Mouse (Mus musculus) lung, postnatal 14 days (tissue): Measurements from ENCODE around the gene B230217C12Rik.

Experiments
- DNase-seq: peaks from one replicate; pipeline ENCODE4 v3.0.0; 2021

B230217C12Rik gene

DNA sequence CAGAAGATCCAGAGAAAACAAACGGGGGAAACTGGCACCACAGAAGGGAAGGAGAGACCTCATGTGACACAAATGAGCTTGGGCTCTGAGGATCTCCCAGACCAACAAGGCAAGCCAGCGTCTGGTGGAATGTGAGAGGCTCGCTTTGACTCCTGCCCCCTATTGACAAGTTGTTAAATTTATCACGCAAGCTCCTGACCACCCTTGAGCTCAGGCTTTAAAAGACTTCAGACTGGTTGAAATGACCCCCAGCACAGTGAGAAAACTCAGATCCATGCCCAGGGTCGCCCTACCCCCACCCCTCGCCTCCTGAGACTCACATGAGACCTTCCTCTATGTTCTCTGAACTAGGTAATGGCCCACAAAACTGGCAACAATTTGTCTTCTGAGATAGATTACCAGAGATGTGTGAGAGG is at the start of gene B230217C12Rik:
TSS of gene B230217C12Rik (plus strand) at position 242 of the 416 bp plus-strand sequence.
- DNase-seq, result no peak

DNA sequence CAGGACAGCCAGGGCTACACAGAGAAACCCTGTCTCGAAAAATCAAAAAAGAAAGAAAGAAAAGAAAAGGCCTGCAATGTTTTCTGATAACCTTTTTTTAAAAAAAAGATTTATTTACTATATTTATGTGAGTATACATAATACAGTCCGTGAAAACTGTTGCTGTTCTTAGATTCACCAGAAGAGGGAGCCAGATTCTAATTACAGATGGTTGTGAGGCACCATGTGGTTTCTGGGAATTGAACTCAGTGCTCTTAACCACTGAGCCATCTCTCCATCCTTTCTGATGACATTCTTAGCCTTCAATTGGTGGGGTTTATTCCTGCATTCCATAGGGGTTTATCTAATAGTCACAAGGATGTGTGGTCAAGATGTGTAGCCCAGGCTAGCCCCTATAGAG is 47.4 kb upstream of the B230217C12Rik start:
- peak; percentile 78 for DNase-seq

DNA sequence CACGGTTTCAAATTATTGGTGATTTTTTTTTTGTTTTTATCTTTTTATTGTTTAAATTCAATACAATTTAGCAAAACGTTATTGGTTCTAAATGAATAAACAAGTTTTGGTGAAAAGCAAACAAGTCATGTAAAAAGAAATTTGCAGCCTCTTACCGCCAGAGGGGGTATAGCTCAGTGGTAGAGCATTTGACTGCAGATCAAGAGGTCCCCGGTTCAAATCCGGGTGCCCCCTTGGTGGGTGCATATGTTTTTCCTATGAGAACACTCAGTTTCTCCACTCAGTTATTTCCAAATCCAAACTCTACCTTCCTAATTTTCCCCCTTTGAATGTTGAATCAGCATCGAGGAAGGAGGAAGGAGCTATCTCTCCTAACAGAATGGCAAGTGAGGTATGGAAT is 43.7 kb upstream of the B230217C12Rik start:
- DNase-seq, result peak; percentile 77

DNA sequence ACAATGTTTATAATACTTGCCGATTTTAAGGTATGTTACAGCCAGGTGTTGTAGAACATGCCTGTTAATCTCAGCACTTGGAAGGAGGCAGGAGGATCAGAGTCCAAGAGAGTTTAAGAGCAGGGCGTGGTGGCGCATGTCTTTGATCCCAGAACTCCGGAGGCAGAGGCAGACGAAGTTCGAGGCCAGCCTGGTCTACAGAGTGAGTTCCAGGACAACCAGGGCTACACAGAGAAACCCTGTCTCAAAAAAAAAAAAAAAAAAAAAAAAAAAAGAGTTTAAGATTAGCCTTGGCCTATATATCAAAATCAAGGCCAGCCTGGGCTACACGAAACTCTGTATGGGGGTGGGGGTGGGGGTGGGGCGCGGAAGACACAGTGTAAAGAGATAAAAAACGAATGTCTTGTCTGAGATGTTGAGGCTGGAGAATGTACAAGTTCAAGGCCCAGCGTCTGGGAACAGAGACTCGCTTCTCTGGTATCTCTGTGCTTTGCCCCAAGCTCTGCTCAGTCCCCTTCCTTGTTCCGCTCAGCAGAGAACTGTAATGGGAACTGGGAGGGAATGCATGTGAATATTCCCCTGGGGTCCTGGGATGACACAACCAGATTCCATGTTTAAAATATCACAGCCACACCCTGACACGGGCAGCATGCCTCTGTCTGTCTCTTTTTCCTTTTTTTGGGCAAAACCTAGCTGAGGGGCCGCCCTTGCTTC is 43.1 kb upstream of the B230217C12Rik start:
- no peak for DNase-seq

DNA sequence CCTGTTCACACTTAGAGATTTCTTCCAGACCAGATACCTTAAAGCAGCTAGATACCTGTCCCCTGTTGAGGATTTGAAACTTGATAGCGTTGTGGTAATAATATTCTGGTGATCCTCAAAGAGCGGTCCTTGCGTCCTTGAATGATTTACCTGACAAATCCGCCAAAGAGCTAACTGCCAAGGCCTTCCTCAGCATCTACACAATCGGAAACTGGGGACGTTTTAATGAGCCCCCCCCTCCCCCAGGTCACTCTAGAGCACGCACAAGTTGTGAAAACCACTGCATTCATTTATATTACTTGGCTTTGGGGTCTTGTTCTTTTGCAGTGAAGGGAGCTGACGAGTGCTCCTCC is 42.5 kb upstream of the B230217C12Rik start:
- no peak for DNase-seq

- DNase-seq, result peak; percentile 89
Measured at GRCm38 (mm10) chr11:97798782-97799145, 41.8 kb upstream of the B230217C12Rik start, which contains the start of gene Lasp1. Gene Lasp1, plus strand, starts transcription at chr11:97799000.

GRCm38 (mm10) chr11:97799146-97799993 is 41.2 kb upstream of the B230217C12Rik start:
- DNase-seq, result peak; percentile 88

- peak; percentile 81 for DNase-seq
Measured at GRCm38 (mm10) chr11:97799994-97800690, 40.4 kb upstream of the B230217C12Rik start.

DNA sequence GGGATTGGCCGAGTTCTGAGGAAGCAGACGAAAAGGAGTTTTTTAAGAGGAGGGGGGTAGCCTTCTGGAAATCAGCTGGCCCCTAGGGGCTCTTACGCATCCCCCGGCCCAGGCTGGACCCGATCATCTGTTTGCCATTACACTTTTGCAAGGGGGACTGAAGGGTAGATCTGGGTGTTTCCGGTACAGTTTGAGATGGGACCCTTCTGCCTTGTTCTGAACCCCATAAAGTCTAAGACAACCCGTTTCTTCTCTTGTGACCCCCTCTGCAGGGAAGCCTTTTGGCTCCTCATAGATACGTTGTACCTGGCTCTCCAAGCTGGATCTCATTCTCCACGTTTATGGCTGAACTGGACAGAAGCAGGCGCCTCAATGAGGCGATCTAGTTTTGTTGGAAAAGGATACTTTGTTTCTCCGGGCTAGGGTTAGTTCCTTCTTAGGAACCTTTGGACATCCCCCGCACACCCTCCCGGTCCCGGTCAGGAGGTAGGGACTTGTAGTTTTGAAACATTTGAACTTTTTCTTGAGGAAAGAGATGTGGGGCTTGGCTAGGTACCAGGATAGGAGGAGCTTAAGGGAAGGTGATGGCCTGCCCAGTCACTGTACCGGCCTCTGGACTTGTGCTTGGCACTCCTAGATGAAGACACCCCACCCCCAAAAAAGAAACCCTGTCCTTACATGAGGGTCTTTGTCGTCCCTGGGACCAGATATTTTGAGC is 39.7 kb upstream of the B230217C12Rik start:
- DNase-seq, result peak; percentile 56

- peak; percentile 63 for DNase-seq
Measured at GRCm38 (mm10) chr11:97801409-97802193, 39.0 kb upstream of the B230217C12Rik start.

- no peak for DNase-seq
Measured at GRCm38 (mm10) chr11:97802194-97802470, 38.4 kb upstream of the B230217C12Rik start.

- no peak for DNase-seq
Measured at GRCm38 (mm10) chr11:97802495-97802894, 38.1 kb upstream of the B230217C12Rik start.

- DNase-seq, result no peak
Measured at GRCm38 (mm10) chr11:97803847-97804246, 36.7 kb upstream of the B230217C12Rik start.

DNA sequence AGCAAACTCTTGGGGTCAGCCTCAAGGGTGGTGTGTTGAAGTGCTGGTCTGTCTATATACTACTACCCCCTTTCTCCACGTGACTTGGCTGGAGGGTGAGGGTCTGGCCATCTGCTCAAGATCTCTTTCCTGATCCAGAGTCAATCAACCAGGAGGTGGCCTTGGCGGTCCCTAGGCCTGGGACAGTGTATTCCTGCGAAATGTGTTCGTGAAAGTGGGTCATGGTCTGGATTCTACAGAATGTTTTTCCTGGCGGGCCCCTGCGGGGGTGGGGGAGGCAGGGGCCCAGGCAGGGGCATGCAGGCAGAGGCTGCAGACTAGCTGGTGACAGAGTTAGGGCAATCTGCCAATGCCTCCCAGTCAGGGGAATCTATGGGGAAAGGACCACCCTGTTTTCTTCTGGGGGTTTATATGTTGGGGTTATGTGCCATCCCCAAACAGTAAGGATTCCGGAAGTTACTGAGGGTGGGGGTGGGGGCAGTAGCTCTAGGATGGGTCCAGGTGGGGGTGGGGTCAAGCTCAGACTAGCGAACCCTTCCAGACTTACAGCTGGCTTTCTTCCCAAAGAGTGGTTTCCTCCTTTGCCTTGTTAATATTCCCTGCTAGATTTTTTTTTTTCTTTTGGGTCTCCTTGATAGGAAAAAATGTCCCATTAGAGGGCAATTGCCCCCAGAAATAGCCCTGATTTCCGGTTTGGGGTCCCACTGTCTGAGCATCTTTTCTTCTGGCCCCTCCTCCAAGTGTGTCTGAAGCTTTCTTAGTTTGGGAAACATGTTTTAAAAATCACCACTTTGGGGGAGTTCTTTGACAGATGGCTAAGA is 35.5 kb upstream of the B230217C12Rik start:
- DNase-seq, result peak; percentile 57

- DNase-seq, result no peak
Measured at GRCm38 (mm10) chr11:97805662-97806612, 34.6 kb upstream of the B230217C12Rik start.

DNA sequence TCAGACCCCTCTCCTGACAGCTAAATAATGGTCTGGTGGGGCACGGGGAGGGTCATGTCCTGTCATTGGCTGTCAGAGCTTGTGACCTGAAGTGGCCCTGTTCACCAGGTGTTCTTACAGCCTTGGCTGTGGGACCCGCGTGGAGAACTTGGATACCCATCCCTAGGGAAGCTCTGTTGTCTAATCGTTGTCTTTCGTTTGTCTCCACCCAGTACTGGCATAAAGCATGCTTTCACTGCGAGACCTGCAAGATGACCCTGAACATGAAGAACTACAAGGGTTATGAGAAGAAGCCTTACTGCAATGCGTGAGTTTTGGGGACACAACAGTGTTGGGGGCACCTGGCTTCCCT is 34.0 kb upstream of the B230217C12Rik start:
- DNase-seq, result no peak

DNA sequence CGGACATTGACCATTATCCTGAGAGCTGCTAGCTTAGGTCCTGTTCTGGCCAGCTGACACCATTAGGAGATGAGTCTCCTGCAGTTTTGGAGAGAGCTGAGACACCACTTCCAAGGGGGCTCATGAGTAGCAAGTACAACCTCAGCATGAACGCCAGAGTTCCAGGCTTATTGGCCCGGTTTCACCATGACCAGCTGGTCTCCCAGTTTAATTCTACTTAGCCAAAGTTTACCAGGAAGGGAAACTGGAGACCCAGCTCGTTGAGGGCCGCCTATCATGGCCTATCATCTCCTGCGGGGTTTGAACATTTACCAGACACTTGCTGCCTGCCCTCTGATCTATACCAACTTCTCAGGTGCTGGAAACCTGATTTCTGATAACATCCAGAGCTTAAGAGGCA is 33.0 kb upstream of the B230217C12Rik start:
- DNase-seq, result no peak

GRCm38 (mm10) chr11:97808093-97808492 is 32.5 kb upstream of the B230217C12Rik start:
- peak; percentile 58 for DNase-seq

- DNase-seq, result no peak
Measured at GRCm38 (mm10) chr11:97808621-97809234, 31.9 kb upstream of the B230217C12Rik start.
